Mouse (Mus musculus) kidney, embryonic 16.5 days (tissue): ENCODE measurements around the gene Zfp92. TPM values are rescaled to one million over a fixed set of nuclear protein-coding genes. Genes with fewer than 3 reads are reported as not detected.

ENCODE experiments used
- ATAC-seq: fragments of 200-750 bp; cut with Nextera tagmentation; 2 replicates; pipeline ENCODE4 v1.8.0; 2017; ENCODE audit warnings: moderate TSS enrichment; ENCODE audit not compliant: low FRiP score, low TSS enrichment
- H3K27ac ChIP-seq: fragments of 300-500 bp; sonication (generic); 2 replicates; pipeline ENCODE4 v1.5.1; 2014; ENCODE audit warnings: low read length
- H3K27me3 ChIP-seq: fragments of 300-500 bp; sonication (generic); 2 replicates; pipeline ENCODE4 v1.6.1; 2014; ENCODE audit warnings: low read length, control low read depth, mixed read lengths; ENCODE audit not compliant: insufficient read depth
- H3K36me3 ChIP-seq: fragments of 300-500 bp; sonication (generic); 2 replicates; pipeline ENCODE4 v1.6.1; 2014; ENCODE audit warnings: low read length, control low read depth, mixed read lengths; ENCODE audit not compliant: insufficient read depth
- H3K4me1 ChIP-seq: fragments of 300-500 bp; sonication (generic); 2 replicates; pipeline ENCODE4 v1.6.1; 2014; ENCODE audit warnings: low read length, control low read depth, mixed read lengths; ENCODE audit not compliant: insufficient read depth
- H3K4me2 ChIP-seq: fragments of 300-500 bp; sonication (generic); replicated peaks from 2 replicates; pipeline ENCODE4 v1.6.1; 2014; ENCODE audit warnings: low read depth, low read length
- H3K4me3 ChIP-seq: fragments of 300-500 bp; sonication (generic); 2 replicates; pipeline ENCODE4 v1.5.1; 2014; ENCODE audit warnings: mild to moderate bottlenecking, low read length
- H3K9ac ChIP-seq: fragments of 300-500 bp; sonication (generic); replicated peaks from 2 replicates; pipeline ENCODE4 v1.6.1; 2014; ENCODE audit warnings: low read length
- H3K9me3 ChIP-seq: fragments of 300-500 bp; sonication (generic); 2 replicates; pipeline ENCODE4 v1.6.1; 2016; ENCODE audit warnings: low read length, control low read depth
- WGBS: fragments of 180-500 bp; shearing (Covaris S2); extraction: QIAGEN DNeasy Blood & Tissue Kit; methylation state at CpG from one replicate; pipeline ENCODE4 v1.1.7; 2014; 5-methylcytosine and 5-hydroxymethylcytosine counted together
- polyA plus RNA-seq: library from polyadenylated mRNA; unstranded; fragments of >200 nt; fragmentation: Nextera tagmentation; extraction: Ambion mirVana; gene quantifications from 2 replicates; pipeline ENCODE4 v1.2.1, GENCODE M21; 2015

The Zfp92 gene
- polyA plus RNA-seq, 1 experiment from 2014 or later, result not detected

DNA sequence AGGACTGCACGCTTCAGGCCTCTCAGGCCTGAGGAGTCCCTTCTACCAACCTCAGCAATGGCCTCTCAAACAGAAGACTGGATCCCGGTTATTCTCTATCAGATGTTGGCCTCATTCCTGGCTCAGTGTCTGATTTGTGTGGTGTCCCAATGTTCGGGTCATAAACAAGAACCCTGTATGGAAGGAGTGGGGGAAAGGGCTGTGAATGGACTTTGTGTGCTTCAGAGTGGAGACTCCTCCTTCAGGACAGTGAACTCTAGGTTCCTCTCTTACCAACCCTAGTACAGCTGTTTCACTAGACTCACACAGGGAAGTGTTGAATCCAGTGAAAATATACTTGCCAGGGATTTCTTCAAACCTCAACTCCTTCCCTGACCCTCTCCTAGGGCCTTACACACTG is 57.4 kb downstream of the Zfp92 start:
- Histone ChIP-seq H3K27me3 (peaks cover 8% of the 10 kb centered on the region; the same call in 1 of the 2 replicates), H3K4me1 (no peaks in the 10 kb centered on the region), H3K36me3 (no peaks in the 10 kb centered on the region), H3K4me3 (no peak overlapping the region), H3K27ac (0 out of 2 replicates have a peak overlapping the region, but pooled peaks have one; percentile 8), H3K9me3 (no peaks in the 10 kb centered on the region), H3K4me2 (no peak overlapping the region), H3K9ac (no peak overlapping the region)
- 76% methylated on average over 3 of the region's 3 CpGs for WGBS
- no peak for ATAC-seq

DNA sequence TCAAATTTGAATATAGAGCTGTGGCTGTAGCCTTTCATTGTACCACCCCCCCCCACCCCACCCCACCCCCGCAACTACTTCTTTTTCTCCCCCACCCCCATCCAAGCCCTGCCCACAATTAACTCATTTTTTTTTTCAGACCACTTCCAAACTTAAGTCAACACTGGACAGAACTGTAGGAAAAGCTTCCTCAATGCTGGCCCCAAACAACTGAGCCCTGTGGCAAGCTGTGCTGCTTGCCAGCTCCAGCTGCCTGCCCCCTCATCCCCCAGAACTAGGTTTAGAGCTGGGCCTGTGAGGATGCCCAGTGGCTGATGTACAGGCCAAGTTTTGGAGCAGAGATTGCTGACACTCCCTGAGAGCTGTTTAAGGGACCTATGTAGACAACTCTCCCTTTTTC is 57.9 kb downstream of the Zfp92 start:
- Histone ChIP-seq H3K27me3 (peaks cover 8% of the 10 kb centered on the region; the same call in 1 of the 2 replicates), H3K27ac (0 out of 2 replicates have a peak overlapping the region, but pooled peaks have one; percentile 29), H3K9ac (no peak overlapping the region), H3K4me2 (no peak overlapping the region), H3K4me3 (no peak overlapping the region), H3K9me3 (no peaks in the 10 kb centered on the region), H3K4me1 (no peaks in the 10 kb centered on the region), H3K36me3 (no peaks in the 10 kb centered on the region)
- no peak for ATAC-seq
- 50% methylated on average over 1 of the region's 1 CpGs for WGBS

- Histone ChIP-seq H3K9me3 (no peaks in the 10 kb centered on the region), H3K4me3 (no peak overlapping the region), H3K4me2 (no peak overlapping the region), H3K36me3 (no peaks in the 10 kb centered on the region), H3K27me3 (peaks cover 8% of the 10 kb centered on the region; the same call in 1 of the 2 replicates), H3K9ac (no peak overlapping the region), H3K27ac (no peak overlapping the region), H3K4me1 (no peaks in the 10 kb centered on the region; the same call in 1 of the 2 replicates)
- 87% methylated on average over 3 of the region's 3 CpGs for WGBS
- ATAC-seq, result no peak
Observed at GRCm38 (mm10) chrX:73471764-73472163, 60.9 kb downstream of the Zfp92 start.

DNA sequence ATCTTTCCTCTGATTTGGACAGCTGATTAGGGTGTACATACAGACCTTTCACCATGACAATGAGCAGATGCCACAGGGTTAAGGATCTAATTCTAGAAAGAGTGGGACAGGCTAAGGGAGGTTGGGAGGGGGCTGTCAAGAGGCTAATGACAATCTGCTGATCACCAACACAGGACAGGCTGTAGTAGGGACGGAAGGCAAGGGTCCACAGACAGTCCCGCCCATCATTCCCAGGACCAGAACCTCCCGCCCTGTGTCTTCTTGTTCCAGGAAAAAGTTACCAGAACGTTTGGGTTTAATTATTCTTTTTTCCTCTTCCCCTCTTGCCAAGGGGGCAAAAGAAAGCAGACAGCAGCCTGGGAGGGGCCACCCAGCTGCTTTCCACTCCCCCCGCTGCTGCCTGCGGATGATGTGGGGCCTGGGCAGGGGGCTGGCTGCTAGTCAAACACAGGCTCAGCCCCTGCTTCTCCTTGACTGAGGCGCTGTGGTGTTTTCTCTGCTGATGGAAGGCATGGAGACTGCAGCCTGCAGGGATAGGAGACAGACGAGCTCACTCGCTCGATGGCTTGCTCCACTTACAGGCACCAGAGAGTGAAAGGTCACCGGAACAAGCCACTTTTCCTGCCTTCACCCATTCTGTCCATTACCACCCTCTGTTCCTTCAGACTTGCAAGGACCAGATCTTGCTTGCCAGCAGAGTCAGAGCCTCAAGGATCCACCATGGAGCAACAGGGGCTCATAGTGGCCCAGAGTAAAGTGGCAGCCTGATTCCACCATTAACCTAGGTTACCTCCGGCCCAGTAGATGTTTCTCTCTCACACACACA is 63.7 kb downstream of the Zfp92 start:
- no peaks in the 10 kb centered on the region for H3K9me3 ChIP-seq
- 0 out of 2 replicates have a peak, but pooled peaks have one; percentile 36 for ATAC-seq
- peak overlapping the region; percentile 51 for H3K27ac ChIP-seq
- WGBS, result 44% methylated on average over 12 of the region's 12 CpGs
- no peak overlapping the region for H3K4me2 ChIP-seq
- H3K36me3 ChIP-seq, result no peaks in the 10 kb centered on the region
- H3K4me3 ChIP-seq, result no peak overlapping the region
- H3K9ac ChIP-seq, result no peak overlapping the region
- H3K4me1 ChIP-seq, result no peaks in the 10 kb centered on the region; the same call in none of the 2 replicates
- peaks cover 10% of the 10 kb centered on the region; the same call in 1 of the 2 replicates for H3K27me3 ChIP-seq

GRCm38 (mm10) chrX:73475658-73476256 is 64.9 kb downstream of the Zfp92 start:
- no peak overlapping the region for H3K4me3 ChIP-seq
- WGBS, result 77% methylated on average over 1 of the region's 1 CpGs
- H3K4me2 ChIP-seq, result no peak overlapping the region
- ATAC-seq, result no peak
- peak overlapping the region; percentile 91 for H3K27ac ChIP-seq
- no peaks in the 10 kb centered on the region for H3K9me3 ChIP-seq
- H3K9ac ChIP-seq, result no peak overlapping the region
- H3K36me3 ChIP-seq, result no peaks in the 10 kb centered on the region
- H3K27me3 ChIP-seq, result peaks cover 13% of the 10 kb centered on the region; the same call in 1 of the 2 replicates
- peaks cover 5% of the 10 kb centered on the region for H3K4me1 ChIP-seq

DNA sequence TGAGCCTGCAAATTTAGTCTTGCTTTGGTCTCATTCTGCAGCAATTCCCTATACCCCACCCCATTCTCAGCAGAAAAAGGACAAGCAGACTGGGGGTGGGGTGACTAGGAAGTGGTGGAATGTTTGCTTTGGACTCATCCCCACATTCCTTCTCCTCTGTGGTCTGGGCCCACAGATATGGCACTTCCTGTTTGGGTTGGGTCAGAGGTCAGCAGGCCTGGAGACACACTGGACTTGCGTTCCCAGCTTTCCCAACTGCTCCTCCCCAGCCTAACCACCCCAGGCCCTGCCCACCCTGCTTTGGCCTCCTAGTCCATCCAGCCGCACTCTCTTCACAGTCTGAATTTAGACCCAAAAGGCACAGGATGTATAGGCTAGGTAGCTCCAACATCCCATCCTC is 65.7 kb downstream of the Zfp92 start:
- Histone ChIP-seq H3K27ac (peak overlapping the region; percentile 91), H3K9me3 (no peaks in the 10 kb centered on the region), H3K9ac (no peak overlapping the region), H3K4me2 (no peak overlapping the region), H3K4me3 (no peak overlapping the region), H3K4me1 (peaks cover 5% of the 10 kb centered on the region), H3K27me3 (peaks cover 13% of the 10 kb centered on the region; the same call in 1 of the 2 replicates), H3K36me3 (no peaks in the 10 kb centered on the region)
- 52% methylated on average over 2 of the region's 2 CpGs for WGBS
- peak; percentile 85 for ATAC-seq

GRCm38 (mm10) chrX:73477500-73477899 is 66.6 kb downstream of the Zfp92 start:
- Histone ChIP-seq H3K9ac (no peak overlapping the region), H3K4me2 (no peak overlapping the region), H3K36me3 (no peaks in the 10 kb centered on the region), H3K9me3 (no peaks in the 10 kb centered on the region), H3K27me3 (peaks cover 13% of the 10 kb centered on the region), H3K4me1 (peaks cover 5% of the 10 kb centered on the region), H3K4me3 (no peak overlapping the region), H3K27ac (peak overlapping the region; percentile 77; the same call in 1 of the 2 replicates)
- 92% methylated on average over 2 of the region's 2 CpGs for WGBS
- ATAC-seq, result no peak

Other genes starting within 250 kb of the Zfp92 start
- not detected in 2 replicates for gene Spin2d, start 234.1 kb upstream of the Zfp92 start, polyA plus RNA-seq
- 11.8 and 14.0 TPM in 2 replicates for gene Xlr3b, start 218.9 kb upstream of the Zfp92 start, polyA plus RNA-seq
- 0.51 and 1.1 TPM in 2 replicates for gene Xlr4b, start 196.8 kb upstream of the Zfp92 start, polyA plus RNA-seq
- 10.6 and 10.7 TPM in 2 replicates for gene F8a, start 182.8 kb upstream of the Zfp92 start, polyA plus RNA-seq
- not detected in 2 replicates for gene Xlr4c, start 168.0 kb upstream of the Zfp92 start, polyA plus RNA-seq
- gene Xlr3c, start 145.7 kb upstream of the Zfp92 start, polyA plus RNA-seq, result not detected in 2 replicates
- not detected in 2 replicates for gene Xlr5a, start 118.1 kb upstream of the Zfp92 start, polyA plus RNA-seq
- gene Xlr5c, start 118.1 kb upstream of the Zfp92 start, polyA plus RNA-seq, result not detected in 2 replicates
- not detected in 2 replicates for gene Gm45015, start 74.3 kb upstream of the Zfp92 start, polyA plus RNA-seq
- gene Zfp275, start 68.5 kb upstream of the Zfp92 start, polyA plus RNA-seq, result 13.8 and 14.7 TPM in 2 replicates
- not detected in 2 replicates for gene Gm18336, start 12.4 kb upstream of the Zfp92 start, polyA plus RNA-seq
- gene Trex2, start 24.2 kb downstream of the Zfp92 start, polyA plus RNA-seq, result not detected in 2 replicates
- 64.2 and 70.0 TPM in 2 replicates for gene Haus7, start 47.9 kb downstream of the Zfp92 start, polyA plus RNA-seq
- 98.7 and 109 TPM in 2 replicates for gene Bgn, start 72.5 kb downstream of the Zfp92 start, polyA plus RNA-seq
- 0.19 TPM in 2 replicates for gene Atp2b3, start 92.0 kb downstream of the Zfp92 start, polyA plus RNA-seq
- gene Dusp9, start 228.3 kb downstream of the Zfp92 start, polyA plus RNA-seq, result 28.9 and 30.5 TPM in 2 replicates
- gene Pnck, start 249.0 kb downstream of the Zfp92 start, polyA plus RNA-seq, result 15.8 and 20.6 TPM in 2 replicates